Mouse (Mus musculus) frontal cortex, adult 2 months (tissue): Measurements from ENCODE around the gene Cnst. TPM values are rescaled to one million over a fixed set of nuclear protein-coding genes. Genes with fewer than 3 reads are reported as not detected.

Source experiments
- DNase-seq, 2 experiments: peaks; one replicate each; pipeline ENCODE4 v3.0.0; 2022; ENCODE audit warnings: low spot score in 1 of 2; ENCODE audit errors: extremely low spot score in 1 of 2
- polyA plus RNA-seq: library from polyadenylated mRNA; depleted of rRNA; stranded (reverse); fragments of >200 nt; gene quantifications from 2 replicates; pipeline ENCODE4 v1.2.3, GENCODE M21; 2012

Cnst gene
- polyA plus RNA-seq, 1 experiment = 26.5 TPM

- DNase-seq = no peak
Observed at GRCm38 (mm10) chr1:179552751-179553150, 6.6 kb downstream of the Cnst start.

- DNase-seq = no peak
Observed at GRCm38 (mm10) chr1:179553197-179553948, 7.2 kb downstream of the Cnst start.

- DNase-seq = no peak
Observed at GRCm38 (mm10) chr1:179553949-179554347, 7.8 kb downstream of the Cnst start.

GRCm38 (mm10) chr1:179556921-179557320, 10.8 kb downstream of the Cnst start:
- DNase-seq = no peak

GRCm38 (mm10) chr1:179559446-179560194, 13.4 kb downstream of the Cnst start:
- no peak for DNase-seq

- DNase-seq = no peak
Observed at GRCm38 (mm10) chr1:179560845-179561430, 14.8 kb downstream of the Cnst start.

- DNase-seq = no peak
Observed at GRCm38 (mm10) chr1:179563211-179563610, 17.0 kb downstream of the Cnst start.

GRCm38 (mm10) chr1:179563926-179564325, 17.8 kb downstream of the Cnst start:
- DNase-seq = no peak

GRCm38 (mm10) chr1:179567558-179567957, 21.4 kb downstream of the Cnst start:
- no peak for DNase-seq

GRCm38 (mm10) chr1:179568690-179569398, 22.7 kb downstream of the Cnst start:
- no peak for DNase-seq

- DNase-seq = no peak
Observed at GRCm38 (mm10) chr1:179570482-179570881, 24.3 kb downstream of the Cnst start.

- no peak for DNase-seq
Observed at GRCm38 (mm10) chr1:179571686-179572085, 25.5 kb downstream of the Cnst start.

GRCm38 (mm10) chr1:179573650-179574206, 27.6 kb downstream of the Cnst start:
- DNase-seq = no peak

- DNase-seq = peak in 1 of 2 experiments; percentile 32
Observed at GRCm38 (mm10) chr1:179578625-179579024, 32.5 kb downstream of the Cnst start.

- DNase-seq = no peak
Observed at GRCm38 (mm10) chr1:179580200-179580599, 34.0 kb downstream of the Cnst start.

- DNase-seq = no peak
Observed at GRCm38 (mm10) chr1:179581422-179581821, 35.3 kb downstream of the Cnst start.

- no peak for DNase-seq
Observed at GRCm38 (mm10) chr1:179582021-179582433, 35.9 kb downstream of the Cnst start.

GRCm38 (mm10) chr1:179583090-179583489, 36.9 kb downstream of the Cnst start:
- no peak for DNase-seq

- no peak for DNase-seq
Observed at GRCm38 (mm10) chr1:179584220-179584619, 38.0 kb downstream of the Cnst start.

- DNase-seq = no peak
Observed at GRCm38 (mm10) chr1:179585646-179586045, 39.5 kb downstream of the Cnst start.
